Comparison of ENCODE assay signal across 8 mouse cellular contexts in genomic region chrX:38771886-38772285, GRCm38 (mm10). TPM values are rescaled to one million over a fixed set of nuclear protein-coding genes. Genes with fewer than 3 reads are reported as not detected.
DNase-seq lines count a peak whose midpoint lies in the region; ATAC-seq lines count a peak whose summit lies in the region.
"Had no signal": no experiment of that assay in that cellular context is flagged by ENCODE, and none has a peak within 500 bp of the region (broad histone marks: within the 10 kb centered on the region; RNA-seq: fewer than 3 reads in every experiment).

No protein-coding gene starts in this region.

- H3K27ac ChIP-seq in kidney, embryonic 14.5 days (ENCODE audit: low read depth, low read length) = no peak overlapping the region
- no peak overlapping the region for H3K27ac ChIP-seq in embryonic facial prominence, embryonic 10.5 days (replicated peaks)

- no peaks in the 10 kb centered on the region for H3K36me3 ChIP-seq in kidney, embryonic 14.5 days (ENCODE audit: control insufficient read depth, insufficient read depth, low read length)
- H3K36me3 ChIP-seq in embryonic facial prominence, embryonic 10.5 days (replicated peaks) = no peaks in the 10 kb centered on the region

- no peak overlapping the region for H3K4me3 ChIP-seq in kidney, embryonic 14.5 days (ENCODE audit: low read length)
- H3K4me3 ChIP-seq in embryonic facial prominence, embryonic 10.5 days = no peak overlapping the region

- no peaks in the 10 kb centered on the region for H3K27me3 ChIP-seq in kidney, embryonic 14.5 days (ENCODE audit: control insufficient read depth, insufficient read depth, low read length)
- H3K27me3 ChIP-seq in embryonic facial prominence, embryonic 10.5 days (replicated peaks; ENCODE audit: low read depth, poor library complexity, severe bottlenecking) = no peaks in the 10 kb centered on the region

- WGBS in kidney, embryonic 14.5 days = 52% methylated on average over 3 of the region's 3 CpGs
- WGBS in embryonic facial prominence, embryonic 10.5 days = 45% methylated on average over 3 of the region's 3 CpGs

- peak; percentile 12 for DNase-seq in kidney, postnatal 14 days
- DNase-seq in ZHBTc4 (ENCODE audit: low read depth, low spot score) = peak; percentile 7
- peak; percentile 13 for DNase-seq in embryonic facial prominence, embryonic 10.5 days (ENCODE audit: low spot score)
- peak; percentile 6 for DNase-seq in left cerebral cortex, postnatal 4 days
- no peak for DNase-seq in urinary bladder, adult 2 months (ENCODE audit: low spot score)

- no peak overlapping the region for H3K9ac ChIP-seq in kidney, embryonic 14.5 days (ENCODE audit: low read depth, low read length)

- no peaks in the 10 kb centered on the region for H3K9me3 ChIP-seq in kidney, embryonic 14.5 days (ENCODE audit: control insufficient read depth, low read length)
- no peaks in the 10 kb centered on the region for H3K9me3 ChIP-seq in embryonic facial prominence, embryonic 10.5 days

- H3K4me2 ChIP-seq in kidney, embryonic 14.5 days (replicated peaks; ENCODE audit: low read depth, low read length) = no peak overlapping the region

- intact Hi-C loops in left cerebral cortex, postnatal 4 days (cut with DNase I) = no loop called here

- no peaks in the 10 kb centered on the region for H3K4me1 ChIP-seq in kidney, embryonic 14.5 days (ENCODE audit: control insufficient read depth, insufficient read depth, low read length)
- H3K4me1 ChIP-seq in embryonic facial prominence, embryonic 10.5 days = no peaks in the 10 kb centered on the region

- no peak for ATAC-seq in kidney, embryonic 14.5 days (ENCODE audit: low FRiP score, low TSS enrichment)
- ATAC-seq in megakaryocyte-erythroid progenitor cell, adult 5-6 weeks (replicated peaks; ENCODE audit: low FRiP score, low TSS enrichment, poor library complexity, severe bottlenecking) = no peak

RNA-seq across cellular contexts. Expression of gene 6030498E09Rik, which starts 0.6 kb away (rescaled TPM):
- polyA plus RNA-seq in kidney, embryonic 14.5 days (2014; fragmentation: Nextera tagmentation; extraction: Ambion mirVana) = not detected in 2 replicates
- polyA plus RNA-seq in embryonic facial prominence, embryonic 10.5 days (2016; fragmentation: Nextera tagmentation; extraction: Ambion mirVana) = not detected in 2 replicates
- under 1 TPM in 1 of 2 experiments, not detected in 1; 0.52 TPM for total RNA-seq in left cerebral cortex, postnatal 4 days (2021)
- not detected in 2 replicates for polyA plus RNA-seq in urinary bladder, adult 2 months (2012; rRNA removed)
- total RNA-seq in megakaryocyte-erythroid progenitor cell, adult 5-6 weeks (2014; fragmentation: Nextera tagmentation) = 3.7 and 4.4 TPM in 2 replicates
- 1.6 and 13.5 TPM in 2 replicates for total RNA-seq in megakaryocyte-erythroid progenitor cell, adult 5-6 weeks (2017)
- polyA plus RNA-seq: large intestine, adult 2 months had no signal
